Mouse (Mus musculus) embryo, embryonic 10 days (tissue): ENCODE measurements at regions not wholly inside any gene's neighbourhood (a gene's known extent, or its start where the extent isn't known, plus 50 kb on each side); places are given as distances from the start of the nearest gene placed in this dataset.

ENCODE experiments used
- DNase-seq: peaks from one replicate; pipeline ENCODE4 v3.0.0-alpha.2; 2015; ENCODE audit warnings: low spot score

DNA sequence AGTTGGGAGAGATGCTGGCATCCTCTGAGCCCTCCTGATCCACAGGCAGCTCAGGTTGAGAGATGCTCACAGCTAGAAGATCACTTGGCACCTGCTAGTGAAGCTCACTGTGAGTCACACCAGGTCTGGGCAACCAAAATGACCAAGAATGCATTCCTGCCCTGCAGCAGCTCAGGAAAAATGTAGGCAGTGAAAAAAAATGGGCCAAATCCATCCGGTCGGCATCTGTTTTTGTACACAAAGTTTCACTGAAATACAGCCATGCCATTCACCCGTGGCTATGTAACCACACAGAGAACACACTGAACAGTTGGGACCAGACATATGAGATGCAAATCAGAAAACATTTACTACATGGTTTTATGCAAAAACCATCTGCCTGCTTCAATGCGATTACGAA lies 135.1 kb downstream of the Tomm20 start:
- DNase-seq: no peak

- DNase-seq: no peak
Observed at GRCm38 (mm10) chr8:126809321-126809720, 136.3 kb downstream of the Tomm20 start.

GRCm38 (mm10) chr8:126808496-126808895 lies 137.1 kb downstream of the Tomm20 start:
- DNase-seq: no peak

DNA sequence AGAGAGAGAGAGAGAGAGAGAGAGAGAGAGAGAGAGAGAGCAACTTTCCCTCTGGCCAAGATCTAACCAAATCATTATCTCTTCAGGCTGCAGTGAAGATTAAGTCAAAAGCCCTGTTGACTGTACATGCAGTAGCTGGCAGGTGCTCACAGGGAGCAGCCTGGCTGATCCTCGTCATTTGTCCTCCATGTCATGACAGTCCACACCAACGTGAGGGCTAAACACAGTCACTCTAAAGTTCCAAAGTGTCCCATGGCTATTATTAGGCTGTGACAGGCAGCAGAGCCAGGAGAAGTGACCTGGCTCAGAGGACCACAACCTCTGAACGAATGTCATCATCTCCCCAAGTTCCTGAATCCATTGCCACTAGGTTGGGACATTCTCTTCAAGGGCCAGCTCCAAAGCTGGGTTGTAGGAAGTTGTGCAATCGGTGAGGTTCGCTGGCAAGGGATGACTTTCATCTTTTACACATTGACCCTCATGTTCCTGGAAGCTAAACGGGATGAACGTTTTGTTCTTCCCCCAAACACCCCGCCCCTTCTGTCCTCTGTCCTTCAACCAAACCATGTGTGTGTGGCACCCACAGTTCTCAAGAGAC lies 138.4 kb downstream of the Tomm20 start:
- DNase-seq: no peak

DNA sequence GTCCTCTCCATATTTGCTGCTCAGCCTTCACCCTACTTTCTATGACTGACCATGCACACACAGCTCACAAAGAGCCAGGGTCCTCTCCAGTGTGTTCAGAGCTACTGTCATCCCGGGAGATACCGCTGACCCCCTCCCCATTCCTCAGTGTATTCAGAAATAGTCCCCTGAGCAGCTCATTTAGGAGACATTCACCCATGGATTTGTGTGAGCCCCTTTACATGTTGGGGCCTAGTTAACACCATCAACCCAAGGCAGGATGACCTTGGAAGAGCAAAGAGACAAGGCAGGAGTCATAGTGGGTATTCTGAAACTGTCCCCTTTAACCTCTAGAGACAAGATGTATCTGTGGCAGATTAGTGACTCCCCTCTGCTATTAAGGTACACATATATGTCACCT lies 139.1 kb downstream of the Tomm20 start:
- no peak for DNase-seq

DNA sequence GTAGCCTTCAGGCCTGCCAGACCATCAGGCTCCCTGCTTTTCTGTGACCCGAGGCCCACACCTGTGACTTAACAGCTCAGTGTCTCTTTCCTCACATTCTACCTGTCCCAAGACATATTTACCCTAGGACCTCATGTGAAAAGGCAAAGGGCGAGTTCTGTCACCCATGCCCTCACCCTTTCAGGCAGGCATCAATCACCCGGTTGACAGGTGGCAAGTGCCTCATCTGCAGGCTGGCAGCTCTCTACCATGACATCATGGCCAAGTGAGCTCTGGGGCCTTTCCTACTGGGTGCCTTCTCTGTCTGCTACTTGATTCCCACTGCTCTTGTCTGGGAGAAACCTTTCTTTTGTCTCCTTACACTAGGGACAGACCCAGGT lies 139.5 kb downstream of the Tomm20 start:
- no peak for DNase-seq

DNA sequence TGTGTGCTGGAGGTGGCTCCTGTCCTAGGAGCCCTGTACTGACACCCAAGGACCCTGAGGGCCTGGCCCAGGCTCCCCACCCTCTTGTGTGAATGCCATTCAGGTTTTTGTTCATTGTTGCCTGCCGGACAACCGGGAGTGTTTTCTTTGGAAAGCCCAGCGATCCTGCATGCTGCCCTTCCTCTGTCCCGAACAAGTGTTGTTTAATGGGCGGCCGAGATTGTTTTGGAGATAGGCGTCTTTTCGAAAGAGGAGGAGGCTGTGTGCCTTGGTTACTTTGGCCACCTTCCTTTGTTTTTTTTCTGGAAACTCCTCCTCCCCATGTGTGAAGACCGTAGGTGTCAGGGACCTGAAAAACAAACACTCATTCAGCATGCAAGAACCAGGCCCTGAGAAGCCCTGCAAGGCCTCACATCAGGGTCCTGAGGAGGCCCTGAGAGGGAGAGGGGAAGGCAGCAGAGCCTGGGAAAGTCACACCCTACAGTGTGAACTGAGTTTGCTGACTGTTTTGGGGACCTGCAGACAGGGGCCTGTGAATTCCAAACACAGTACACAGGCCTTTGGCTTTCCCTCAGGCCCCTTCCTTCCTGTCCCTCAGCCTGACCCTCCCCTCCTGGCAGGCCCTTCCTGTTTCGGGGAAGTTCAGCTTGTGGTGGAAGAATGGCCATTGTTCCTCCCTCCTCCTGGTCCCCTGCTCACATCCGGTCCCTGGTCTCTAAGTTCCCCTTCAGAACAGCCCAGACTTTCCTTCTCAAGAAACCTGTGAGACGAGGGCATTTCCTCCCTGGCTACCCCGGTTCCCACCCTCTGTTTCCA lies 140.1 kb downstream of the Tomm20 start:
- peak; percentile 54 for DNase-seq

- no peak for DNase-seq
Observed at GRCm38 (mm10) chr8:126804115-126804514, 141.5 kb downstream of the Tomm20 start.

DNA sequence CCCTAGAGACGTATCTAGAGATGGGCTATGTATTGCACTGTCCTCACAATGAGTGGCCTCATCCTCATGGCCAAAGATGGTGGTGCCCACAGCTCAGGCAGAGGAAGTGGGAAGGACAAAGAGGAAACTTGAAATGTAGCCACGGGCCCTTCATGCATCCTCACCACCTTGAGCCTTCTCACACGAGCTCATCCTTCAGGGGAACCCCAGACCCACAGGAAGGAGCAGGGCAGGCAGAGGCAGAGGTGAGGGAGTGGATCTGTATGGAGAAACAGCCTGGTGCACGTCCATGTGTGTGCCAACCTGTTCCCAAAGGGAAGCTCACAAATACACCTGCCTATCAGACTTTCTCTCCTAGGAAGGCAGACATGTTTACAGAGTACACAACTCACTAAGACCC lies 143.0 kb downstream of the Tomm20 start:
- DNase-seq: no peak

GRCm38 (mm10) chr8:126800976-126801375 lies 144.7 kb downstream of the Tomm20 start:
- DNase-seq: no peak

- DNase-seq: no peak
Observed at GRCm38 (mm10) chr8:126797571-126798334, 147.9 kb downstream of the Tomm20 start.

- DNase-seq: no peak
Observed at GRCm38 (mm10) chr8:126793657-126794056, 152.0 kb downstream of the Tomm20 start.

GRCm38 (mm10) chr8:126791069-126791468 lies 154.6 kb downstream of the Tomm20 start:
- DNase-seq: no peak

DNA sequence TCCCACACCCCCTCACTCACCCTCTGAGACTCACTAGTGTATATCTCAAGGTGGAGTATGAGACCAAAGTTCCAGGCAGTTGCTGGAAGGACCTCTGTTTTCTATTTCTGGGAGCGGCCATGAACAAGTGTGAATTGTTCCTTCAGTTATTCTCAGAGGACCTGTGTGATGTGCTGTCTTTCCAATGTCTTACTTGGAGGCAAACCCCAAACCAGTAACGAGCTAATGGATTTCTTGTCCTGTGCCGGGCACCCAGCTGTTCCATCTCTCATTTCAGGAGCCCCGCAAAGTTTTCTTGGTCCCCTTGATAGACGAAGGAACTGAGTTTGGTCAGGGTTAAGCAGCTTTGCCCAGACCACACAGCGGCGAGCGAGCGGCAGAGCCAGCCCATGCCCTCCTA lies 155.4 kb downstream of the Tomm20 start:
- no peak for DNase-seq

DNA sequence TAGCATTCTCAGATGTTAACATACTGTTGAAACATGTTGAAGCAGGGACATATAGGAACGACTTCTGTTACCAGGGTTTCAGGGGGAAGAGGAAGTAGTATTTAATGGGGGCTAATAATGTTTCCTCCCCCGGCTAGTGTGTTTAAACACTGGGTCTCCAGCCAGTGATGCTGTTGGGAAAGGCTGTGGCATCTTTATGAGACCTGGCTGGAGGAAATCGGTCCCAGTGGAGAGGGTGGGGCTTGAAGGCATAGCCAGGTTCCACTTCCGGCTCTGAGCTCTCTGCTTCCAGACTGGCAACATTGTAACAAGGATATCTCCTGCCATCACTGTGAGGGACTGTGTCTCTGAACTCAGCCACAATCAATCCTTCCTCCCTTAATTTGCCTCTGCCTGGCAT lies 156.6 kb downstream of the Tomm20 start:
- DNase-seq: no peak

DNA sequence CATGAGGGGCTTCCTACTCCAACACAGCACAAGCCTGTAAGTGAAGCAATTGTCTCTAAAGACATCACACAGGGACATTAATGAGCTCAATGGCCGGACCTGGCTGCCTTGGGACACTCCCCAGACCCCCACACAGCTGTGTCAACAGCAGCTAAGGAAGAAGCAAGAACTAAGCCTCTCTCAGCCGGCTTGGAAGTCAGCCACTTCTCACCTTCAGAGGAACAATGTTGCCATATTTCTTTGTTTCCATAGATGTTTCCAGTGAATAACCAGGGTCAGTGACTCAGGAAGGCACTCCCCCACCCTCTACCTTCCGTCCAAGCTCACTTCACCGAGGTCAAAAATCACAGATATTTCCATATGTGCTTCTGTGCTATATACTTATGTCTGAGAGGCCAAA lies 157.0 kb downstream of the Tomm20 start:
- peak; percentile 28 for DNase-seq

- no peak for DNase-seq
Observed at GRCm38 (mm10) chr8:126787398-126787797, 158.2 kb downstream of the Tomm20 start.

- DNase-seq: no peak
Observed at GRCm38 (mm10) chr8:126785211-126785610, 160.4 kb downstream of the Tomm20 start.

DNA sequence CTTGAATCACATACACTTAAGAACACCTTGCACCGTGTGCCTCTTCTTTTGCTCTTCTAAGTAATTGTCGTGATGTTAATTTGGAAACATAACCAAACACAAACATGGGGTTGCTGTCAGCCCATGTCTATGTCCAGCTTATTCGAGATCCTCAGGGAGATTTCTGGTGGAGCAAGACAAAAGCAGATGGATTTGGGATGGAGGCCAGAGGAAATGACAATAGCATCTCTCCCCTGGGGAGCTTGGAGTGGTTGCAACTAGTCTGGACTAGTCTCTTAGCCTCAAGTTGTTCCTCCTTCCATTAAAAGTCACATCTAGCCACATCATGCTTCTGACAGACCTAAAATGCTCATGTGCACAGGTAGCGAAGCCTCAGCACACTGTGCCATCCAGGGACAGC lies 161.0 kb downstream of the Tomm20 start:
- no peak for DNase-seq

- DNase-seq: no peak
Observed at GRCm38 (mm10) chr8:126783703-126784440, 161.8 kb downstream of the Tomm20 start.

DNA sequence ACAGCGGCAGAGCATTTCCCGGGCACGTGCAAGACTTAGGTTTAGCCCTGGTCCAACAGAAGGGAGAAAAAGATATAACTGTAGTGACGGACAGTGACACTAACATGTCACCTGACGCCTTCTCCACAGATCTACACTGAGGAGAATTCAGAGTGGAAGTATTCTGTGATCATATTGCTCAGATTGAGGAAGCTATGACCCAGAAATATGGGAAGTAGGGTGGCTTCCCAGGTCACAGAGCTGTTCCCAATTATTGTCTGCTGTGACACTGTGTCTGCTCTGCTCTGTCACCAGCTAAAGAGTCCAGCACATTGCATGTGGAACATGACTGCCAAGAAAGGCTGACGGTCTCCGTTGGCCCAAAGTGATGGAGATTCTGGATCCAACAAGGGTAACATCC lies 167.0 kb downstream of the Tomm20 start:
- DNase-seq: no peak

DNA sequence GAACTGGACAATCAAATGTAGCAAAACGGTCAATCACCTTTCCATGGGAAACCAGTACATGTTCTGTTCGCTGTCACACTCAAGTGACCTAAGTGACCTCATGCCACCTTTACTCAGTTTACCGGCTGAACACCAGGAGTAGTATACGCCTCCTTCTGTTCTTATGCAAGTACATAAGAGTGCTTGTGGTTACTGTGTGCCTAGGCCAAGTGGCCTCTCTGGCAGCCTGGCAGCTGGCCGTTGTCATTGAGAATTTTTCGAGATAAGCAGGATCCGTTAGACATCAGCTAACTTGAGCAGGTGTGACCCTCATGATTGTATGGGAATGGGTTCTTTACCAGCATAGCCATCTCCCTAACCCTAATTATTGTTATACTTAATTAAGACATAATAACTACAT lies 167.5 kb downstream of the Tomm20 start:
- no peak for DNase-seq
